Mouse (Mus musculus): Measurements from ENCODE around the gene Slc44a2. TPM values are rescaled to one million over a fixed set of nuclear protein-coding genes. Genes with fewer than 3 reads are reported as not detected.

Slc44a2 gene
- total RNA-seq, 2 experiments from 2014 or later, result 56.2 to 56.5 TPM

GRCm38 (mm10) chr9:21329699-21330289 is 9.3 kb downstream of the Slc44a2 start:
- intact Hi-C loops (cut with DNase I), result no loop called here
- no peak for DNase-seq (ENCODE audit: low spot score in 2 of 2)

DNA sequence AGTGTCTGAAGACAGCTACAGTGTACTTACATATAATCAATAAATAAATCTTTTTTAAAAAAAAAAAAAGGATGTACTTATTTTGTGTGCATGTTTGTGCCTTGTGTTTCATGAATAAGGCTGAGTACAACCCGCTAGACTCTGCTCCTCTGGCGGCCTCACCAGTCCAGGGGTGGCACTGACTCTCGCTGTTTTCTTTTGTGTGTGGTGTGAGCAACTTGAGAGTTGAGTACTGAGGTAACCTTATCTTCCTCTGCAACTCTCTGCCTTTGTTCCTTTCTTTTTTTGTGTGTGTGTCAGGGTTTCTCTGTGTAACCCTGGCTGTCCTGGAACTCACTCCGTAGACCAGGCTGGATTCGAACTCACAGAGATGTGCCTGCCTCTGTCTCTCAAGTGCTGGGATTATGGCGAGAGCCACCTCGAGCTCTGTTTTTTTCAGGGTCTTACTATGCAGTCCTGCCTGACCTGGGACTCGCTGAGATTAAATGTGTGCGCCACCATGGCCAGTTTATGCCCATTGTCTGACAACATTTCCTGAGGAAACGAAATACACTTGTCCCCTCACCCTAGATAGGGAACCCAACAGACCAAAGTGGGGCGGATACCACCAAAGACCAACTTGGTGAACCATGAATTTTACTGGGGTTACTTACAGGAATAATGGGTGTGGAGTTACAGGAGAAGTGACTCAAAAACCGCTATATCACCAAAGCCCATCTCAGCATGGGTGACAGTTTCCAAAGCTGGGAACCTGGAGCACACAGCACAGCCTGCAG is 11.1 kb downstream of the Slc44a2 start:
- DNase-seq (ENCODE audit: low spot score in 2 of 2), result no peak
- intact Hi-C loops (cut with DNase I), result no loop called here

- intact Hi-C loops (cut with DNase I), result no loop called here
These were observed 11.9 kb downstream of the Slc44a2 start for GRCm38 (mm10) chr9:21332161-21333061.

GRCm38 (mm10) chr9:21333523-21333922 is 13.0 kb downstream of the Slc44a2 start:
- intact Hi-C loops (cut with DNase I), result no loop called here
- DNase-seq (ENCODE audit: low spot score in 2 of 2), result no peak

More at GRCm38 (mm10) chr9:21332161-21333061, 11.9 kb downstream of the Slc44a2 start:
- no peak for DNase-seq (ENCODE audit: low spot score in 2 of 2)

- intact Hi-C loops (cut with DNase I), result no loop called here
- DNase-seq (ENCODE audit: low spot score in 2 of 2), result no peak
These were observed 14.2 kb downstream of the Slc44a2 start for GRCm38 (mm10) chr9:21334747-21335146.

GRCm38 (mm10) chr9:21335391-21335790 is 14.9 kb downstream of the Slc44a2 start:
- intact Hi-C loops (cut with DNase I), result no loop called here
- DNase-seq (ENCODE audit: low spot score in 2 of 2), result no peak

DNA sequence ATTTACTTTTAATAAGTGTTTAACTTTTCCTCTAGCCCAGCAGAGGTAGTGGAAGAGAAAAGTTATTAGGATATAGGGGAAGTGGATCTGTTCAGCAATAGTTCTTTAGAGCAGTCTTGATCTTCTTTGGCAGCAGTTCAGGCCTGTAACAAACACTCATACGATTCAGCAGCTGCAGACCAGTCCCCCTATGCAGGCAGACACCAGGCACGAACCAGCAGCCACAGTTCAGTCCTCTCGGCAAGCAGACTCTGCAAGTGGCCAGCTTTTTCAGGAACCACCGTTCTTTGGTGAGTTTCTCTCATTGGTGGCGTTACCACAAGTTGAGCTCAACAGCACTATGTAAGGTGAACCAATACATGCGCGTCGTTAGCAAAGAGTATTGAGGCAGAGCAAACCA is 16.0 kb downstream of the Slc44a2 start:
- no peak for DNase-seq (ENCODE audit: low spot score in 2 of 2)
- intact Hi-C loops (cut with DNase I), result no loop called here

- DNase-seq (ENCODE audit: low spot score in 2 of 2), result no peak
- intact Hi-C loops (cut with DNase I), result no loop called here
These were observed 17.2 kb downstream of the Slc44a2 start for GRCm38 (mm10) chr9:21337652-21338051.

GRCm38 (mm10) chr9:21340411-21340810 is 19.9 kb downstream of the Slc44a2 start:
- DNase-seq (ENCODE audit: low spot score in 2 of 2), result no peak
- intact Hi-C loops (cut with DNase I), result no loop called here

DNA sequence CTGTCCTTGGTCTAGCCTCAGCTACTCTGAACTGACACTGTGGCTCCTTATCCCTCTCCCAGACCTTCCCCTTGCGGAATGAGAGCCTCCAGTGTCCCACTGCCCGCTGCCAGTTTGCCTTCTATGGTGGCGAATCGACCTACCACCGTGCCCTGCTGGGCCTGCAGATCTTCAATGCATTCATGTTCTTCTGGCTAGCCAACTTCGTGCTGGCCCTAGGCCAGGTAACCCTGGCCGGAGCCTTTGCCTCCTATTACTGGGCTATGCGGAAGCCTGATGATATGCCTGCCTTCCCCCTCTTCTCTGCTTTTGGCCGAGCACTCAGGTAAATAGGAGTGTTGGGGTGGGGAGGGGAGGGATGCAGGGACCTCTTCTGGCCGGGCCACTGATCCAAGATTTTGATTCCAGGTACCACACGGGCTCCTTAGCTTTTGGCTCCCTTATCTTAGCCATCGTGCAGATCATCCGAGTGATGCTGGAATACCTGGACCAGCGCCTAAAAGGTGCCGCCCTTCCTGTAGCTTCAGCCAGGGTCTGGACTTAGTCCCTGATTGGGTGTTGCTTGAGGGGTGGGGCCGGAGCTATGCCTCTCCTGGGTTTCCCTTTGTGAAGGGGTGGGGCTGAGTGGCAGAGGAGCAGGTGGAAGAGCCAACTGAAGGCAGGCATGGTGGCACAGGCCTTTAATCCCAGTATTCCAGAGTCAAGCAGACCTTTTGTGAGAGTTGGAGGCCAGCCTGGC is 26.3 kb downstream of the Slc44a2 start:
- intact Hi-C loops (cut with DNase I), result no loop called here
- DNase-seq (ENCODE audit: low spot score in 2 of 2), result no peak

GRCm38 (mm10) chr9:21348152-21348551 is 27.7 kb downstream of the Slc44a2 start:
- no peak for DNase-seq (ENCODE audit: low spot score in 2 of 2)
- intact Hi-C loops (cut with DNase I), result no loop called here

DNA sequence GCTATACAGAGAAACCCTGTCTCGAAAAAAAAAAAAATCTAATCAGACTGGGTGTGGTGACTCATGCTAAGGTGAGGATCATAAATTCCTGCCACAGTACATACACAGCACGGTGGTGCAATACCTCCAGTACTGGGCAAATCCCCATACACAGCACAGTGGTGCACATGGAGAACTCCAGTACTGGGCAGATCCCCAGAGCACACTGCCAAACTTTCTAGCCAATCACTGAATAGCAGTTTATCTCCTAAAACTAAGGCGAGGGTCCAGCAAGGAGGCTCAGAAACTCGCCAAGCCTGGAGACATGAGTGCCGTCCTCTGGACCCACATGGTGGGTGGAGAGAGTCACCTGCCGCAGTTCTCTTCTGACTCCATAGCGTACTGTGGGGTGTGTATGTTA is 30.7 kb downstream of the Slc44a2 start:
- intact Hi-C loops (cut with DNase I), result loop anchor here (10.0 kb wide), 1 partner anchor 116 kb away; the partner anchor contains the start of gene Keap1

DNA sequence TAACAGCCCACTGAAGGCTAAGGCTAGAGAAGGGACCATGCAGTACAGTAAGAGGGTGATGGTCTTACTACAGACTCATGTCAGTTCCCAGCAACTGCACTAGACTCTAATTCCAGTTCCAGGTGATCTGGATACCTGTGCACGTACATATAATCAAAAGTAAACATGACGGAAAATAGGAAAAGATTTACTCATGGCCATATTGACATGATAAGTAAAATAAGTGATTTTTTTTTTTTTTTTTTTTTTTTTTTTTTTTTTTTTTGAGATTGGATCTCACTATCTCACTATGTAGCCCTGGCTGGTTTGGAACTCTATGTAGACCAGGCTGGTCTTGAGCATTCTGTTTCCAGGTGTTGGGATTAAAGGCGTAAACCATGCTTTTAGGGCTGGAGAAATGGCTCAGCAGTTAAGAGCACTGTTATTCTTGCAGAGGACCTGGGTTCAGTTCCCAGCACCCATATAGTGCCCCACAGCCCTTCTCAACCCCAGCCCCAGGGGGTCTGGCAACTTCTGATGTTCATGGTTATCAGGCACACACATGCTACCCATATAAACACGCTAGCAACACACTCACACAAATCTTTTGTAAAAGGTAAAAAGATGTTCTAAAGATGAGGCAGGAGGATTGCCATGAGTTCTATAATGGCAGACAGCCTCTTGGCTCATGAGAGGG is 31.3 kb downstream of the Slc44a2 start:
- no peak for DNase-seq (ENCODE audit: low spot score in 2 of 2)
- intact Hi-C loops (cut with DNase I), result loop anchor here (10.0 kb wide), 1 partner anchor 117 kb away; the partner anchor contains the start of gene Keap1

More for the DNA sequence above, 30.7 kb downstream of the Slc44a2 start:
- DNase-seq (ENCODE audit: low spot score in 2 of 2), result no peak

GRCm38 (mm10) chr9:21352463-21353372 is 32.2 kb downstream of the Slc44a2 start:
- intact Hi-C loops (cut with DNase I), result loop anchor here (10.0 kb wide), 1 partner anchor 118 kb away; the partner anchor contains the start of gene Keap1
- no peak for DNase-seq (ENCODE audit: low spot score in 2 of 2)

DNA sequence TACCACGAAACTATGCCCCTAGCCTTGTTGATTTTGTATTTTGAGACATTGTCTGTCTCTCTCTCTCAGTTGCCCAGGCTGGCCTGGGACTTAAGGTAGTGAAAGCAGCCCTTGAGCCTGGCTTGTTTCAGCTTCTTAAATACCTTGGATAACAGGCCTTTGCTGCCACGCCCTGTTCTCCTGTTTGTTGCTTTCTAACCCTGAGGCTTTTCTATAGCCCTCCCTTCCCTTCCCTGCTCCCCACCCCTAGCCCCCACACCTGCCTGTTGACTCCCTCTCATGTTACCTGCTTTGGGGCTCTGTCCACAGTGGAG is 32.8 kb downstream of the Slc44a2 start:
- intact Hi-C loops (cut with DNase I), result loop anchor here (10.0 kb wide), 1 partner anchor 119 kb away; the partner anchor contains the start of gene Keap1
- no peak for DNase-seq (ENCODE audit: low spot score in 2 of 2)

DNA sequence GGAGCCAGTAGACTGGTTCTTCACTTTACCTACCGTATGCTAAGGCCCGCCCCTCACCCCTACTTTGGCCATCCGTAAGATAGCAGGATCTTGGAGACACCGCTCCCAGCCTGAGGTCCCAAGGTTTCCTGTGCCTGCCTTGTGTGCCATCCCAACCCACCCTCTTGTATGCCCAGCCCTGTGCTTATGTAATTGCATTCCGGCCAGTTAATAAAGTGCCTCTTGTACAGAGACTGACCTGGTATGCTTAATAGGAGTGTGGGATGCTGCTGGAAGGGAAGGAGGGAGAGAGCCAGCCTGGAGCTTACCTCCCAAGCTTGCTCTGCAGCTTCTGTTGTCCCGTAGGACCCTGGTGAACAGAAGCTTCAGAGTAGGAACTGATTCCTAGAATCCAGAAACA is 34.3 kb downstream of the Slc44a2 start:
- DNase-seq (ENCODE audit: low spot score in 2 of 2), result no peak
- intact Hi-C loops (cut with DNase I), result loop anchor here (10.0 kb wide), 1 partner anchor 120 kb away; the partner anchor contains the start of gene Keap1

- intact Hi-C loops (cut with DNase I), result loop anchor here (1.0 to 10.0 kb wide), 2 partner anchors 44 to 122 kb away; partner anchors contain the start of gene Keap1
These were observed 36.7 kb downstream of the Slc44a2 start for GRCm38 (mm10) chr9:21356981-21357718.

More at GRCm38 (mm10) chr9:21356981-21357718, 36.7 kb downstream of the Slc44a2 start:
- DNase-seq (ENCODE audit: low spot score in 2 of 2), result peak; percentile 79 to 88
